Mouse (Mus musculus): ENCODE measurements around the gene Srarp.

The Srarp gene

DNA sequence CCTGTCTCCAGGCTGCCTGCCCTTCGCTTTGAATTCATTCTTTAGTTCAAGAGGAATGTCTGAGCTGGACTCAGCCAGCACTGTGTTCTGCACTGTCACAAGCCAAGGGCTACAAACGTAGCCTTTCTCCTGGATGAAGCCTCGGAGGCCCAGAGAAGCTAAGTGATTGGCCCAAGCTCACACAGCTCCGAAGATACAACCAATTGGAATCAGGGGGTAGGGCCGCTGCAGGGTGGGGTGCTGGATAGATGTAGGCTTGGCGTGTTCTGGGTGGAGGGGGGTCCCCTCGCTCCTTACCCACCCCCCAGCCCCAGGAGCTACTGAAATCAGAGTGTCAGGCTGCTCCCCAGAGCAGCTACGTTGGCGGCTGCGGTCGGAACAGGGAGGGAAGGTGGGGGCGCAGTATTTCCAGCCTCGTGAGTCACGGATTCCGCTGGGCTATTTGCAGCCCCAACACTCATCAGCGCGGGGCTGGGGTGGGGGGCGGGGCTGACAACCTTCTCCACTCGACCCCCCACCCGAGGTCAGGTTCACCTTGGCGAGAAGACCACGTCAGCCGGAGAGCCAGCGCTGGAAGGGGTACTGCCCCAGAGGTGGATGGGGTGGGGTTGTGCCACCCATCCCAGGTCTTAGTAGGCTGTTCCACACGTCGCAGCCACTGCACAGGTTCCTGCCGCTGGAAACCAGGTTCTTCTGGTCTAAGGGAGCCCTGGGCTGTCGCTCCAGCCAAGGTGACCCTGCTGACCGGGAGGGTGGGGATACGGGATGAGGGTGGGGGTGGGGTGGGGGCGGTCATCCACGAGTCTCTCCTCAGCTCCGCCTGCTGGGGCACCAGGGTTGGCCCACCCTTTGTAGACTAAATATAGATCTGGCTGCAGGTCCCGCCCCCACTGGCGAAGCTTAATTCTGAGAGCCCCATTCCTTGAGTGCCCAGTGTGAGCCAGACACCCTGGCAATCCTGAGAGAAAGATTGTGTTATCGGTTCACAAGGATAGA, 10.1 kb downstream of the Srarp start:
- peak; percentile 85 for DNase-seq (ENCODE audit: low read depth, low spot score)

- DNase-seq (ENCODE audit: low read depth, low spot score): no peak
These were observed 12.0 kb downstream of the Srarp start for GRCm38 (mm10) chr4:141423691-141424431.

GRCm38 (mm10) chr4:141423288-141423687, 12.6 kb downstream of the Srarp start:
- DNase-seq (ENCODE audit: low read depth, low spot score): no peak

DNA sequence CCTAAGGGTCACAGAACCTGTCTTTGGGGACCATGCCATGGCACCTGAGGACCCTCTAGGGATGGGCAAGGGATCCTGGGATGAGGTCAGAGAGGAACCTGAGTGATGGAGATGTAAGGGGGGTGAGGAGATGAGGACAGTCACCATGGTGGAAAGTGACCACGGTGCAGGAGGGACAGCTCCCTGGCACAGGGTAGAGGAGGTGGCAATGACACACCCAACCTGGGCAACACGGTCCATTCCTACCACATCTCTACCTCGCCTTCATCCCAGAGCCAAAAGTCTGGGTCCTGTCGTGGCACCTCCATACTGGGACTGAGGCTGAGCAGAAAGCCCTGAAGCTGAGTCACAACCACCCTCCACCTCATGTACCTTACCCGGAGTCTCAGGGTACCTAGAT, 13.1 kb downstream of the Srarp start:
- no peak for DNase-seq (ENCODE audit: low read depth, low spot score)

- no peak for DNase-seq (ENCODE audit: low read depth, low spot score)
These were observed 14.5 kb downstream of the Srarp start for GRCm38 (mm10) chr4:141421423-141421822.

DNA sequence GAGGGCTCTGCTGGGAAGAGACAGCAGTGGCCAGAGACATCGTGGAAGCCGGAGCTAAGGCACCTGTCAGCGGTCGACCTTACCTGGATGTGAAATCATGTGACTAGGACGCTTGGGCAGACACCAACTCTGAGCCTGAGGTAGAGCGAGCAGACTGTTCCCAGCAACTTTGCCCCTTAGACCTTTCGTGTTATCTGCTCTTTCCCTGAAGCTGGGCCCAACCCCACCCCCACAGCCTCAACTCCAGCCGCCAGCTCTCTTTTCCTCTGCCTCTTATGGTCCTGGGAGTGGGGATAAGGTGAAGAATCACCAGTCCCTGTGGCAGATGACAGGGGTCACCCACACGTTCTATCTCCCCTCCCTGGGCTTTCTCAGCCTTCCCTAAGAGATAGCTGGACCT, 15.0 kb downstream of the Srarp start:
- DNase-seq (ENCODE audit: low read depth, low spot score): no peak

DNA sequence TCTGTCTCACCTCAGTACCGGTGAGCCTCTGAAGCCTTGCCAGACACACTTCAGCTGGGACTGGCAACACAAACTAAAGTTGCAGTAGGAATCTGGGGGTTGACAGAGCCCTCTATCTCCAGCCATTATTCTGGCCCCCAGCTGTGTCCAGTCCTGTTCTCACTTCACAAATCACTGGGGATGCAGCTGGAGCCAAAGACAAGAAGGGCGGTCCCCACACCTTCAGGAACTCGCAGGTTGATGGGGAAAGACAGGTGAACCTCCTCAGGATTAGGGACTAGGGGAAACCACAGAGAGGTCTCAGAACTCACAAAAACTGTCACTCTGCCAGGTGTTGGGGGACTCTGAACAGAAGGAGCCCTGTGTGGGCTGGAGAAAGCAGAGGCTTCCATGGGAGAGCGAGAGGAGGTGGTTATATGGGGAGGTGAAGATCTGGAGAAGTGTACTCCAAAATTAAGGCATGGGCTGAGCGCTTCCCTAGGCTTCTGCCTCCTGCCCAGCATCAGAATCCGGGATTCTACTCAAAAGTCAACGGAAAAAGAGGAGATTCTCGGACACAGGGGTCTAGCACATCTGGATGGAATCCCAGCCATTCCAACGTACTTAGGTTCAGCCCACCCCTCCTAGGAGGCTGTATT, 15.6 kb downstream of the Srarp start, which contains the start of gene Hspb7:
Gene Hspb7 (plus strand): TSS at position 588 of the 638 bp plus-strand sequence.
- DNase-seq (ENCODE audit: low read depth, low spot score): no peak

GRCm38 (mm10) chr4:141419398-141420191, 16.3 kb downstream of the Srarp start:
- DNase-seq (ENCODE audit: low read depth, low spot score): peak; percentile 46

GRCm38 (mm10) chr4:141415924-141416323, 20.0 kb downstream of the Srarp start, which contains the start of gene Clcnkb:
Gene Clcnkb (minus strand): TSS chr4:141416014.
- DNase-seq (ENCODE audit: low read depth, low spot score): no peak

- DNase-seq (ENCODE audit: low read depth, low spot score): peak; percentile 47
These were observed 24.4 kb downstream of the Srarp start for GRCm38 (mm10) chr4:141411430-141411992.

GRCm38 (mm10) chr4:141408577-141408976, 27.3 kb downstream of the Srarp start:
- no peak for DNase-seq (ENCODE audit: low read depth, low spot score)

DNA sequence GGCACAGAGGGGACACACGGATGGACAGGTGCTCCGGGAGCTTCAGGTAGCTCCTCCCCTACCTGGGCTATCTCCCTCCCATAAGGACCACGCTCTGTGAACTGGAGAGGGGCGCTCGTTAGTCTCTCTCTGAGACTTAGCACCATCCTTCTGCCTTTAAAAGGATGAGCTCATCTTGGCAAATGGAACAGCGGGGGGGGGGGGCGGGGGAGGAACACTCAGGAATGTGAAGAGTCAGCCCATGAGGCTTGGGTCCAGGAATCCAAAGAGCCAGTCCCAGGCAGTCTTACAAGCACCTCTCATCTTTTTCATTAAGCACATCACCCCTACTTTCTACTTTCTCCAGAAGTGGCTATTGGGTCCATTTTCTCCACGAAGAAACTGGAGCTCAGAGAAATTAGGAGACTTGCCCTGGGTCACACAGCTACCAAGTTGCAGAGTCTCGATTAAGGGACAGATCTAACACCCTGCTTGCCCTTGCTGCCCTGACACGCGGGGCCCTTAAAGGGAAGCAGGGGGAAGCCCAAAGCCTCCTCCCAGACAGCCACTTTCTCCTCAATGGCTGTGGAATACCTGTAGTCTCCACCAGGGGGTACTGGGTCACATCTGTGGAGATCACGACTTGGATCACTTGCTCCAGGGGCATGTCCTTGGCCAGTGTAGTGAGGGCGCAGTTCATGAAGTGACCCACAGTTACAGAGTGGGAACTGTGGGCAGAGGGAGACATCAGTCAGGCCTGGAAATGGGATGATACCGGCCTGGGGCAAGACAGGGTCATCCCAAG, 29.2 kb downstream of the Srarp start:
- DNase-seq (ENCODE audit: low read depth, low spot score): peak; percentile 74

DNA sequence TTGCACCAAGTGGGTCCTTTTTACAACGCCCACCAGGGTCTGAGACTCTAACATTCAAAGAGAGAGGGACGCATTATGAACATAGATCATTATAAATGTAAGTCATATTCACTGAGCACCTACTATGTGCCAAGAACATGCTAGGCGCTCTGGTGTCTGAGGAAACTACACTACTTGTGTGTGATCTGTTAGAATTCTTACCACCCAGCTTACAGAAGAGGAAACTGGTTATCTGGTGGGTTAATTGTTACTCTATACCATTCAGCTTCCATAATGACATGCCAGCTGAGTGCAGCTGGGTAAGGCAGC, 30.6 kb downstream of the Srarp start:
- DNase-seq (ENCODE audit: low read depth, low spot score): no peak

DNA sequence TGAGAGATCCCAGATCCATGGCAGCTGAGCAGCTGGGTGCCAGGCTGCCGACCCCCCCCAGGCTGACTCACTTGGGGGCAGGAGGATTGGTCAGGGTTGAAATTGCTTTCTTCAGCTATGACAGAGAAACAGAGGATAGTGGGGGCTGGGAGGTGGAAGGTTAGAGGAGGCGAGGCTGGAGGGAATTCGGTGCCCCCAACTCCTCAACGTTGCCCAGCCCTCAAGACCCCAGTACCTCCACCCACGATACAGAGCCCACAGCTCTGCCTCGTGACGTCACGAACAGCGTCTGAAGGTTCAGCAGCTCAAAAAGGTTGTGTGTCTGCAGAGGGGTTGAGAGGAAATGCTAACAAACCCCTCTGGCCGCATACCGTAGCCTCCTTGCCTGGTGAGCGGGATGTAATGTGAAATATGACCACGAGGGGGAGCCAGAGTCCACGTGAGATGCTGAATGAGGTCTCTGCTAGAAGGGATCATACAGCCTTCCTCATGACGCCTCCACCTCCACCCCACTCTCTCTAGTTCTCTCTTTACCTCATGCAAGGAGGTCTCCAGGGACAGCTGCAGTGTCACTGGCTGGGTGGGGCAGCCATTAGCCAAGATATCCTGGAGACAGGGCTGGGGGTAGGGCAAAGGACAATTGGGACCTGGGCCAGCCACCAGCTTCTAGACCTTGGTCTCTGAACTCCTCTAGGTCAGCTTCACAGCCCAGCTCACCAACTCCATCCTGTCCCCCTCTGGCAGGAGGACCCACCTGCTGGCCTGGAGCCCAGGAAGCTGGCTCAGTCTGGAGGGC, 31.2 kb downstream of the Srarp start:
- peak; percentile 89 for DNase-seq (ENCODE audit: low read depth, low spot score)

DNA sequence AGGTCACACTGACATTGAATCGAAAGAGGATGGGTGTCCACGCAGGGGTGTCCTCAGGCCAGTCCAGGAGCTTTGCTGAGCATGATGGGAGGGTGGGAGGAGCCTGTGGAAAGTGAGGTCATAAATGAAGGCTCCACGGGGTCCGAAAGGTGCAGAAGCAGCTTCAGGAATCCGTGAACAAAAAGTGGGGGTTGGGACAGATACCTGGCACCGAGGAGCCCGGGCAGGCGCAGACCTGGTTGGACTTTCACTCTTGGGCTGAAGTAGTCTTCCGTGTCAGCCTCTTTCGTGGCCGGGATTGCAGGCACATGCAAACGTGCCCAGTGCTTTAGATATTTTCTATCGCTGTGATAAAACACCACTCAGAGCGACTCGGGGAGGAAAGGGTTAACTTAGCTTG, 35.7 kb downstream of the Srarp start:
- no peak for DNase-seq (ENCODE audit: low read depth, low spot score)

DNA sequence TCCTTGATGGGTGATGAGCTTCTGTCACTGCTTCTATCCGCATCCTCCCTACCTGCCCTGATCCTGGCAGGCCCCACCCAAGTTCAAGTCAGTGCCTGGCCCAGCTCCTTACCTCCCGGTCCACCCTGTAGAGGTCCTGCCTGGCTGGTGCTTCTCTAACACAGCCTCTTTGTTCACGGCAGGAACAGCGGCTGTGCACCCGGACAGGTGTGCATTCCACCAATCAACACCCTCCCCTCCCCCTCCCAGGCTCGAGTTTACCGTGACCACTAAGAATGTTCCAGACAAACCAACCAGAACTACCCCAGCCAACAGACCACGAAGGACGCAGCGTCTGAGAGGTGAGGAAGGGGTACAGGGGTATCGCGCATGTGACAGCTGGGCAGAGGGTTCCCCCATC, 37.4 kb downstream of the Srarp start, which contains the start of gene Clcnka:
Gene Clcnka (minus strand): TSS at position 180 of the 400 bp plus-strand sequence.
- DNase-seq (ENCODE audit: low read depth, low spot score): no peak

- DNase-seq (ENCODE audit: low read depth, low spot score): no peak
These were observed 38.0 kb downstream of the Srarp start for GRCm38 (mm10) chr4:141397861-141398260.

GRCm38 (mm10) chr4:141394751-141395150, 41.2 kb downstream of the Srarp start:
- no peak for DNase-seq (ENCODE audit: low read depth, low spot score)

- DNase-seq (ENCODE audit: low read depth, low spot score): no peak
These were observed 44.6 kb downstream of the Srarp start for GRCm38 (mm10) chr4:141391293-141391692.
